Mouse (Mus musculus): ENCODE measurements around the gene Aff3.

Aff3 gene

DNA sequence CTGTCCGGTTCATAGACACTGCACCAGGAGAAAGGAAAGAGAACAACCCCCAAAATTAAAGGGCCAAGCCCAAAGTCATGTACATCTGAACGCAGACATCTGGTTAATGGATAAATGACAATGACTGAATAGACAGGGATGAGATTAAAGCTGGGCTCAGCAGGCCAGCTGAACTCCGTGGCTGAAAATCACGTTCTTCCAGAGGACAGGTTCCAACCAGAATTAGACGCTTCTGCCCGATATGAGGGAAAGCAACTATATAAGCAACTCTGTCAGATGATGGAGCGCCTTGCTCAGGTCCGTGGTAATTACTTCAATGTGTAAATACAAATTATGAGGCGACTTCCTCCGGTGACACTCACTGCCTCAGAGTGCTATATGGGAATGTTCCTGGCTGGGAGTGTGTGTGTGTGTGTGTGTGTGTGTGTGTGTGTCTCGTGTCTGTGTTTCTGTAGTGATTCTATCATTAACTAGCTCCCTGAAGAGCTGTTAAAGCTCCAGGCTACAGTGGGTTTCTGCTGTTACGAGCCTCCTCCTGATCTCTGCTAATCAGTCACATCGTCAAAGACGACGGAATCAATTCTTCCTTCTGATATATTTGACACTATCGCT is 127.7 kb downstream of the Aff3 start:
- no peak for DNase-seq

DNA sequence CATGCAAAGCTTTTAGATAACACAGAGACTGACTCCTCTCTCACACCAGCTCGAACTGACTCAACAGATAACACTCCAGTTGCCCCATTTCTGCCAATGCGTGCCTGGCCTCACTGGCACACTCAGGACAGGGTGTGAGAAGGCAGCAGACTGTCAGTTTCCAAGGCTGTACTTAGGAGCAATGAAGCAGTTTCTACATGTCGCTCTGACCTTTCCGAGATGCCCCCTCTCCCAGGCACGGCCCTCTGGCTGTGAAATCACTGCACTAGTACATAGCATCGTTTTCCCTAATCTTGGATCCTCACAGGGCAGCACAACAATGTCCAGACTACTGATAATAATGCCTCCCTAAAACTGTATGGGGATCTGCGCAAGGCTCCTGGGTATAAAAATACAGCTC is 132.2 kb downstream of the Aff3 start:
- no peak for DNase-seq

DNA sequence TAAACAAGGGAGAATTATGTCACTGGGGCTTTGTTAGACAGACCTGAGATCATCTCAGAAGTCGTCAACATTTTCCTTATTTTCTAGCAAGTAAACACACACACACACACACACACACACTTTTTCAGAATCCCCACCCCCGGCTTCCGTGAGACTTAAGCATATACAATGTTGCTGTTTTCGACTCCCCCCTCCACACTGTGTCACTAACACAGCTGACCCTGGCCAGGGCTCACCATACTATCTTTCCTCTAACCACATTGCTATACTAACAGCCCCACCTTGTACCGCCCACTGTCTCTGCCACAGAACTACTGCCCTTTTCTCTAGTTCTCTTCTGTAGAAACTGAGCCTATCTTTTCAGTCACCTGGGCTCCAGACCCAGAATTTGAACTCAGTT is 136.1 kb downstream of the Aff3 start:
- no peak for DNase-seq

DNA sequence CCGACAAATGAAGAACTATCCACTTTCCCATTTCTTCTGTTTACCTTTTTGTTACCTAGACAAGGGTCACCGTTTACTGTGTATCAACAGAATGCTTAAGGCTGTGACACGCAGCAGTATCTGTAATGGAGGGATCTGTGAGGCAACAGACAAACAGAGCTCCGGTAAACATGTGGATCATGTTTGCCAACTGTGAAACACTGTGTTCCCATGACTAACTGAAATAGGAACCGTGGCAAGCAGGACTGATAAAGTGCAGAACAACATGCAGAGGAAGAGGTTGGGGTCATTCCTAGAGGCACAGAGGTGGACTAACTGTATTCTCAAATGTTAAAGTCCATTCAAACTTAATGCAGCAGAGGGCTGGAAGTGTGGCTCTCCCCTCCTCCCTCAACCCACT is 138.2 kb downstream of the Aff3 start:
- DNase-seq, result no peak

DNA sequence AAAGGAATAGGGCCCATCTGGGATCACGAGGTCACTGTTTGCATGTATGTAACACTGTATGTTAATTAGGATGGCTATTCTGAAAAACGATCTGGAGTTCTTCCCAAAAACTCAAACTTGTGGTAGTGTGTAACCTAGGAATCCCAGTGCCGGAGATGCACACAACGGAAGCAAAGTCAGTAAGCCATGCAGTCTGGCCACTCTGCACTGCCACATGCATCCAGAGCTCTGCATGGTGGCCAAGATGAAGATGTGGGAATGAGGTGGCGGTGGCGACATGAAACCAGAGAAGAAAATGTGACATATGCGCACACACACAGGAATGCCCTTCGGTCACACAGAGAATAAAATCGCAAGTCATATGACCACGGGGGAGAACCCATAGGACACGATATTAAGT is 143.1 kb downstream of the Aff3 start:
- no peak for DNase-seq

DNA sequence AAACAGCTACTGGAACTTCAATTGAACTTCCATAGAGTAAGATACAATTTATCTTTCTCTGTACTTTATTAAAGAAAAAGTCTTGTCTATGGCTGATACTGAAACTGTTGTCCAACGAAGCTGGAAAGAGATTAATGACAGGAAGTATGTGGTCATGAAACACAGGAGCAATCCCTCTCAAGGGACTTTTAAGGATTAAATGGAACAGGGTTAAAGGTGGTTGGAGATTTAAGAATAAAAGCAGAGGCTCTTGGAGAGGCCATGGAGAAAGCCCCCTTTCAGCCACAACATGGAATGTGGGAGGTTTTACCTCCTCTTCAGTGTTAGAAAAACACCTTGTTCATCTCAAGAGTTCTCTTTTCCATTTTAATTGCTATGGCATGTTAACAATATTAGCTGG is 148.5 kb downstream of the Aff3 start:
- no peak for DNase-seq

DNA sequence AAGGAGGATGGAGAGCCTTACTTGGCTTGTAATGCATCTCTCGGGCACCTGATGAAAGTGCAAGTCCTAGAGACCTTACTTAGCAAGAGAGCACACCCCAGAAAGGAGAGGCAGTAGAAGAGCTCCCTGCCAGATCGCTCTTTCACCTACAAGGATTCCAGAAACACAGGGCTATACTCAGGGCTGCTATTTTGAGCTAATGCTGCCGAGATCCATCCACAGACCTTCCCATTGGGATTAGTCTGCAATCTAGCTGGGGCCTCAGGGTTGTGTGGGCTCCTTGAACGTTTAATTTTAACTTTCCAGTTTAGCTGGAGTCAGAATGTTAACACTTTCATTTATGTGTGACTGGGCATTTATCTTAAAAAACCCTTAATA is 150.1 kb downstream of the Aff3 start:
- DNase-seq, result no peak

DNA sequence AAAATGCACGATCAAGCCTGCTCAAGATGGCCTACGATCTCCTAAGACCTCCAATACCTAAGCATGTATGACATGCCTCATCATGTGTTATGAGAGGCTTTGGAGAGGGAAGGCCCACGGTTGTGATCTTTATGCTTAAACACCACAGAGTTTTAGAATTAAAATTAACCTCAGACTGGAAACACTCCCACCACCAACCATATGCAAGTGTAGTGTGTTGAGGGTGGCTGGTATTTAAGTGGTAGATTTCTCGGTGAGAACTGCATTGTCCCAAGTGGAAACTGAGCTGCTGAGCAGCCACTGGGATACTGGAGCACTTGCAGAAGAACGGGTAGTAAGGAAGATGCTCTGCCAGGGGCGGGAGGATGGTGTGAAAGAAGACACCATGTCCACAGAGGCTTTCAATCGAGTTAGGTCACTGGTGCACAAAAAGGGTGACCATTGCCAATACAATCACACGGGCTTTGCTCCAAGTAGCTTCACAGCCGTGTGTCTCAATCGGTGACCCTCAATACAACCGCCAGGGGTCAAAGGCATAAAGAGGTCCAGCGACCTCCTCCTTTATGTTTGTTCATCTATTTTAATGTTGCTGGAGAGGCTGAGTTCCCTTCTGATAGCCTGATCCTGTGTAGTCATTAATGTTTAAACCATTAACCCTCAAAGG is 150.7 kb downstream of the Aff3 start:
- DNase-seq, result no peak

DNA sequence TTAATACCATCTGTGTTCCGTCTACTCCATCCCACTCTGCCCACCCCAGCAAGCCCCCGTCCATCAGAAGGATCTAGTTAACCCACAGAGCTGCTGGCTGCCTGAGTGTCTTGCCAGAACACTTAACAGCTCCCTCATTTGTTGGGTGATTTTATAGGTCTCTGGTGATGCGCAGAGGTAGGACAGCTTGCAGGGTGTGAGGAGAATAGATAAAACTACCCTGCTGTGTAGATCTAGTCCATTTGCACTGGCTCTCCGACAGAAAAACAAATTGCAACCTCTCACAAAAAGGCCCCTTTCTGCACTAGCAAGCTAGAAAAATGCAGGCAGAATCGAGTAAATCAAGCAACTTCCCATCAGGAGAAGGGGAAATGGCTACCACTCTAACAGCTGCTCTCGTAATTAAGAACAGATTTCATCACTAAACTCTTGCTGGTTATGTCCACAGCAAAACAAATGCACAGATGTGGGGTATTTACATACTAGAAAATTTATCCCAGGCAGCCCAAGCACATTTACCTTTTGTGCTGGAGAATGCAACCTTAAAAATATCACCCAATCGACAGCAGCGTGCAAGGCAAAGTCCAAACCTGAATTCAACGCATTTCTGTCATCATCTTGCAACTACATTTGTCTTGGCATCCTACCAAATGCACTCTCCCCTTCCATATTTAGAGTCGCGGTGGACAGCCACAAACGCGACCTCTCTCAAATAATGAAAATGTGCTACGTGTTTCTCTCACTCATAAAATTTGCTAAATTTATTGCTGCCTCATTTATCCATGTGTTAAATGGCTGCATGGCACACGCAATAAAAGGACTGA is 152.3 kb downstream of the Aff3 start:
- DNase-seq, result no peak

DNA sequence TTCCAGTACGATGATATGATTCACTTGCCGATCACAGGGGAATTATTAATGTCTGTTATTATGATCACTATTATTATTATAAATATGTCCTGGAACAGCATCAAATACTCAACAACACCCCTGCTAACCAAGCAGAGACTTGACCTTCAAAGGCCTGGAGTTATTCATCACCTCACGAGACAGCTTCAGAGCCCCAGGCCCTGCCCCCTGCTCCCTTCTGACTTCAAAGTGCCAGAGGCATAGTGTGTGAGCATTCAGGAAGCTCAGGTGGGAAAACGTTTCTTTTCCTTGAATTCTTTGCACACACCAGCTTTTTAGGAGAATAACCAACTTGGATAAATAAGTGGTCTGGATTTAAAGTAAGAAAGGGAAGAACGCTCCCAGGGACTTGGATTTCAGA is 153.7 kb downstream of the Aff3 start:
- no peak for DNase-seq

DNA sequence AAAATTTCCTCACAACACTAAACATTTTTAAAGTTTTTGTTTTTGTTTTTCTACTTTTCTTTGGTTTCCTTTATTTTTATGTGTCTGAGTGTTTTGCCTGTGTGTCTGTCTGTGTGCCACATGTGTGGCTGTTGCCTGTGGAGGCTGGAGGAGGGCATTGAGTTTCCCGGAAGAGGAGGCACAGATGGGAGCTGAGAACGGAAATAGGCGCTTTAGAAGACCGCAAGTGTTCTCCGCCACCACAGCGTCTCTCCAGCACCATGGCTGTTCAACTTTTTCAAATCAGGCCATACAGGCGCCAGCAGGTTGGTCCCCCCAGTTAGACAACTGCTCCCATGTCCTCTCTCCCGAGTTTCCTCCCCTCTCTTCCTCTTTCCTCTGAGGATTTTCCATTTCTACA is 155.5 kb downstream of the Aff3 start:
- no peak for DNase-seq

DNA sequence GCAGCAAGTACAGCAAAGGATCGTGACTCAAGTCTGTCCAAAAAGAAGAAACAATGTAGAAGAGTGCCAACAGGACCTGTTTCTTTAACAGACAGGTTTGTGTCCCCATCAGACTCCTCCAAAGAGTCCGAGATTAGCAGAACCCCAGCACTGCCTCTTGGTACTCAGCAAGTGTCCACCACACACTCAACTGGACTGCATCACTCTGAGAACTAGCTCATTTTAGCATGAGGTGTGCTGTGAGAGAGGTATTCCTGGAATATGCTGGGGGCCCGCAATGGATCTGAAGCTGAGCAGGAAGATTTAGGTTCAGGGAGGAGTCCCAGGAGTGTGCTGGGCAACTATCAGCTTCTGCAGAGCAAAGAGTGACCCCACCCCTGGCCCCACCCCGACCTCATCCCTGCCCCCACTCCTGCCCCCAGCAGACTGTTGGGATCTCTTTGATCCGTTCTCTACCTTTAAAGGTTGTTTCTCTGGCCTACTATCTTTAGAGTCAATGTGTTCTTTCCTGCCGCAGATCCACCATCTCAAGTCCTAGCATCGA is 157.0 kb downstream of the Aff3 start:
- no peak for DNase-seq

DNA sequence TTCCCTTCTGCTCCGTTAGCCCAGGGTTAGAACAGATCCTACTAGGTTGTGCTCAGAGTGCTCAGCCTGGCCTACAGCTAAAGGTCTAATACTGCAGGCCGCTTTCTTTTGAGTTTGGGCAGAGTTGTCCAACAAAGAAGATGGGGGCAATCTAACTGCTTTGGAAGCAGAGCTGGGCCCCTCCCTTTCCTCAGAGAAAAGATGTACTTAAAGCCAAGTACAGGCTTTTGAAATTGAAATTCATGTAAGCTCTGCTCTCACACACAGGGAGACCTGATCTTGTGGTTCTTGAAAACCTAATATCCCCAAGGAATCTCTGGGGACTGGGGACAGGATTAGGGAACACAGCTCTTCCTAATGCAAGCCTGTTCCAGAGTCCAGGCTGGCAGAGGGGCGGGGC is 158.4 kb downstream of the Aff3 start:
- DNase-seq, result no peak

DNA sequence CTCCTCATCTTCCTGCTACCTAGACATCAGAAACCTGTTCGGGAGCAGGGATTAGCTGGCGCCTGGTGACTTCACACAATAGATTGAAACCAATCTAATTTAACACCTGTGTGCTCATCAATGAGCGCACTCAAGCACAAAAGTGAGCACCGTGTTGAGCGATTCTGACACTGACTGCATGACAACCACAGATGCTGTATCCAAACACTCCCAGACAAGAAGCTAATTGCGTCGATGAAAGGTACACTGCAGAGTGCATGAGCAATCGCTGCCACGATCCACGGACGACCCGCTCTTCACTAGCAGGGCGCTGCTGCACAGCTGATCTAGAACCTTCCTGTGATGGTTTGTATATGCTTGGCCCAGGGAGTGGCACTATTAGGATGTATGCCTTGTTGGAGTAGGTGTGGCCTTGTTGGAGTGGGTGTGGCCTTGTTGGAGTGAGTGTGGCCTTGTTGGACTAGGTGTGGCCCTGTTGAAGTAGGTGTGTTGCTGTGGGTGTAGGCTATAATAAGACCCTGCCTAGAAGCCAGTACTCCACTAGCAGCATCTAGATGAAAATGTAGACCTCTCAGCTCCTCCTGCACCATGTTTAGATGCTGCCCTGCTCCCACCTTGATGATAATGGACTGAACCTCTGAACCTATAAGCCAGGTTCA is 161.2 kb downstream of the Aff3 start:
- no peak for DNase-seq

DNA sequence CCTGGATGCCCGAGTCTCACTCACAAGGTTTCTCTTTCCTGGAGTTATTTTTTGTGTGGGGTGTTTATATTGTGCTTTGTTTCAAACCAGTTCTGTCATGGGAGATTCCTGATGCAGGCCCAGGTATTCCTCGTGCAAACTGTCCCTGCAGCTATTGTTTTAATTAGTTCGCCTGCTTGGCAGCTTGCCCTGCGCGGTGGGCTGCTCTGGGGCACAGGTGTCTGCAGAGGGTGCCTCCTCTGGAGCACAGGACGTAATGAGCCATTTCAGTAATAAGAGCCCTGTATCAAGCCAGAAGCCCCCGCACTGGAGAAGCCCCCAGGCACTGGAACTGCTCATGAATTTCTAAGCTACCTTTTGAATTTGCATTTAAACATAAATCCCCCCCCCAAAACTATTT is 162.0 kb downstream of the Aff3 start:
- no peak for DNase-seq

DNA sequence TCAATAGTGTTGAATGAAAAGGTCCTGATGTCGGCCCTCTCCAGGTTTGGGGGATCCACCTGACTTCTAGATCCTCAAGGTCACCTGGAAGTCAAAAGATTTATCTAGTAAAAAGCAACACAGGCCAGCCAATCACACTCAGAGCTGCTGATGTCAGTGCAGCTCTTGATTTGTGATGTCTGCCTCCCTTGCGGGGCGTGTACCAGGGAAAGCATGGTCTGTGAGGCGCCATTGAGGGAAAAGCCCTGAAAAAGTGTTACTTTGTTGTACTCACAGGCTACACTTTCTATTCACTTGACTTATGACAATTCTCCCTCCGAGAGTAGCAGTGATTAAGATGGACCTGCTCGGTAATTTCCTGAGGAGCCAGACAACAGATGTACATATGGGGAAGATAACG is 163.5 kb downstream of the Aff3 start:
- no peak for DNase-seq

DNA sequence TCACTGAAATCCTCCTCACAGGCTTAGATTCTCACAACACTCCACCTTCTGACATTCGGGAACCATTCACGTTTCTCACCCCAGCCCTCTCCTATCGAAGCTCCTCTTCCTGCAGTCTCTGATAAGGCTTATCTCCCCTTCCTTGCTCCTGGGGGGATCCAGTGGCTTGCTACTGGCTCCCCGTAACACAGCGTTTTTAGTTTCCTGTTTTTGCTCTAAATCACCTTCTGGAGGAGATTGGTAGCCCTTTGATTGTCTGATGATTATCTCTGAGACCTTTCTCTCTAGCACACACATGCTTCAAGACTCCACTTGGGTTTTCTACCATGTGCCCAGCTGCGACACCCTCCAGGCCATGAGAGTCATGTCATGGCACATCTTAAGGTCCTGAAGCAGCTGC is 165.3 kb downstream of the Aff3 start:
- DNase-seq, result no peak

DNA sequence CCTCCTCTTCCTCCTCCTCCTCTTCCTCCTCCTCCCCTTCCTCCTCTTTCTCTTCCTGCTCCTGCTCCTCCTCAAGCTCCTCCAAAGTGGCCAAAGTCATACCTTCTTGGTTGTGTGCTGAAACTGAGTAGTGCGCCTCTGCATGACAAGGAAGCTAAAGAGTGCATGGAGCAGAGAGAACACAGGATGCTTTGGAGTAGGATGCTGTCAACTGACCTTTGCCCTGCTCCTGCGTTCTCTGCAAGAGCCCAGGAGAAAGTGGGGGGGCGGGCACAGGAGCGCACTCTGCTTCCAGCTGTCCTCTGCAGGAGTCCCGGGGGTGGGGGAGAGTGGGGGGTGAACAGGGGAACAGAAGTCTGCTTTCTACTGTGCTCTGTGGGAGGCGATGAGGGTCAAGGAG is 167.2 kb downstream of the Aff3 start:
- no peak for DNase-seq

DNA sequence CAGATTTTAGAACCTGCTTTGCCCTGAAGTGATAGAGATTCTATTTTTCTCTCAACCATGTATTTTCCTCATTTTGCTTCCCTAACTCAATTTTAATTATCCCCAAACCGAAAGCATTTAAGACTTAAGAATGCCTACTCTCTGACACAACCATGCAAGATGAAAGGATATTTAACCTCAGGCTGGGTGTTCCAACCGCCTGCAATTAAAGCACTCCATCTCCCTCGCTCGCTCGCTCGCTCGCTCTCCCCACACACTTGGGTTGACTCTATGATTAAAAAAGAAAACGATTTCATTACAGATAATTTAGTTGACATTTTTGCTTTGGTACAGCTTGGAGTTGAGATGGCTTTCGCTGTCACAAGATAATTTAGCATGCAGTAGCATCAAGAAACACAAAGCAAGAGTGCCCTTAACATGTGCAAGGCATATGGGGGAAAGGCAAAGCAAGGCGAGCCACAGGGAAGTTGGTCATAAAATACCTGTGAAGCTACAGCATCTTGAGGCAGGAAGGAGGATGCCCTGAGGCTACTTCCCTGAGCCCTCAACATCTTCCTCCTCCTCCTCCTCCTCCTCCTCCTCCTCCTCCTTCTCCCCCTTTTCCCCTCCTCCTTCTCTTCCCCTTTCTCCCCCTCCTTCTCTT is 167.7 kb downstream of the Aff3 start:
- no peak for DNase-seq

DNA sequence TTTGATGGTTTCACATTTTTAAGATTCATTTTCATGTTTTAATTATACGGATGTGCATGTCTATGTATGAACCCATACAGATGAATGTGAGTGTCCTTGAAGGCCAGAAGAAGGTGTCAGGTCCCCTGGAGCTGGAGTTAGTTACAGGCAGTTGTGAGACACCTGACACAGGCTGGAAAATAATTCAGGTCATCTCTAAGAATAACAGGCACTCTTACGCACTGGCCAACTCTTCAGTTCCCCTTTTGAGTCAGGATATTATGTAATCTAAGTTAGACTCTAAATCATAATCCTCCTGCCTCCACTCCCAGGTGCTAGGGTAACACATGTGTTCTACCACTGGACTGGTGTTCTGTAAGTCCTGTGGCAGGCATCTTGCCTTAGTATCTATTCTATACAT is 169.5 kb downstream of the Aff3 start:
- DNase-seq, result no peak

DNA sequence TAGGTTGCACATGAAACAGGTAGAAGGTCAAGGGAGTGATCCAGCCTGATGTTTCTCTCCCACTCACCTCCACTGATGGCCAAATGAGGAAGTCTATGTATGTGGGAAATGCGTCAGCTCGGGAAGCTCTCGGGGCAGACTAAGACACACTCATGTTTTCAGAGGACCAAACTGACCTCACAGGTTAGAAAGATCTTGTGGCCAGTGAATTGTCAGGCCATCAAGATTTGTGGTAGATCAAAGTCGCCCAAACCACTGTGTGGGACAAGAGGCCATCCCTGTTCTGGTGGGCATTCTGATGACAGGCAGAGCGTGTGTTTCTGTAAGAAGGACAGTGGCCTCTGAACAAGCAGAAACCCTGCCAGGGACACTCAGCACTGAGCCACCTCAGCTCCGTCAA is 175.0 kb downstream of the Aff3 start:
- DNase-seq, result no peak

DNA sequence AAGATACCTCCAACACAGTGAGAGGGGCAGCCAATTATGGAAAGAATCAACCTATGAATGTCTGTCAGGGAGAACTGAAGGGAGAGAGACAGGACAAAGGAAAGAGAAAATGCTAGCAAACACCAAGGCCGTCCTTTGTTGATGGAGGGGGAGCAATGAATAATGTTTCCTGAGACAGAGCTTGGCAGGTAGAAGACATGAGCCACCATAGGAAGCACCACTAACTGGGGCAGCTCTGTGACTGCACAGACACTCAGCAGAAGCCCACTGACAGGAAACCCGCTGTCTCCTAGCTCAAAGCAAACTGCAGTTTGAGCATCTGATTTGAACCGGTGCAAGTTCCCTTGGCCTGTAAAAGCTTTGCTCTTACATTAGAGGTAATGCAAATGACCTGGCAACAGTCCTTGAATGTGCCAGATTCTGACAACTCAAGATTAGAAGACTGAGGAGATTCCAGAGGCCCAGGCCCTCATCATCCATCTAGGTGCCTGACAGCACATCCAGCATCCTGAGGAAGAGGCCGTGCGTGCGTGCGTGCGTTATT is 176.0 kb downstream of the Aff3 start:
- no peak for DNase-seq

DNA sequence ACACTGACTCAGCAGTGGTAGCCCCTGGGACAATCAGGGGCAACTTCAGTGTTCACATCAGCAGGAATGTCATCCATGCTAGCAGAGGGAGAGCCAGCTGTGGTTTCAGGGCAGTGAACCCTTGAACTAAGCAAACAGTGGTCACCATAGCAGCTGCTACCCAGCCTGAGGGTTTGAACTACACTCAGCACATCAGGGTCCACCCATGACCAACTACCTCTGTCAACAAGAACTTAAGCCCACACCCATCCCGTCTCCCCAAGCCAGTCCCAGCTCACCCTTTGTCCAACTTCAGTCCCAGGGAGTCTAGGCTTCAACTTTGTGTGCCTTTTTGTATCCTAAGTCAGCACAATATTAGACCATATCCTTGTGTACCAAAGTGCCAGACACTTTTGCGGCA is 176.9 kb downstream of the Aff3 start:
- no peak for DNase-seq
